Mouse (Mus musculus): ENCODE data around the gene Apon. TPM values are rescaled to one million over a fixed set of nuclear protein-coding genes. Genes with fewer than 3 reads are reported as not detected.

Apon gene
- polyA plus RNA-seq, 1 experiment from 2014 or later = 0.31 TPM

GRCm38 (mm10) chr10:128298702-128299171 lies 44.8 kb downstream of the Apon start, which contains the start of gene Il23a:
TSS of gene Il23a (minus strand) at chr10:128298752.
- peaks cover 24% of the 10 kb centered on the region for H3K4me1 ChIP-seq (replicated peaks)
- DNase-seq (no peak), ATAC-seq (ENCODE audit: low read depth) (no peak)
- no peak within 1 kb of the TSS for H3K9ac ChIP-seq
- no peak within 1 kb of the TSS for H3K27ac ChIP-seq
- no peaks in the 10 kb centered on the region for H3K9me3 ChIP-seq (replicated peaks)
- no peak within 1 kb of the TSS for H3K4me3 ChIP-seq (replicated peaks)
- no peaks in the 10 kb centered on the region; the same call in 1 of the 2 replicates for H3K27me3 ChIP-seq
- no peak within 1 kb of the TSS for H3K4me2 ChIP-seq
- no peaks in the 10 kb centered on the region for H3K36me3 ChIP-seq
- WGBS (ENCODE audit: insufficient replicate concordance) = 68% methylated on average over 11 of the region's 11 CpGs

DNA sequence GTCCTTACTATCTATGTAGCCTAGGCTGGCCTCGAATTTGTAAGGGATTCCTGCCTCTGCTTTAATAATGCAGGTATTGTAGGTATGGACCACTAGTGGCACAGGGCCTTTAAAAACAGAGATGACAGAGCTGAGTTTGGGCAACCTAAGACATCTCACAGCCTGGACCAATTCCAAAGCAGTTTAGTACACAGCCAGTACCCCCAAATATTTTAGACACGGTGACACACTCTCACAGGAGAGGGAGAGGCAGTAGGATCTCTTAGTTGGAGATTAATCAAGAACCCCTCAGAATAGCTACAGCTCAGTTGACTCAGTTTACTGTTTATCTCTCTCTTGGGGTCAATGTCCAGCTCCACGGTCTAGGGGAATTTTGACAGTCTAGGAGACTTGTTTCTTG lies 48.5 kb downstream of the Apon start:
- no peaks in the 10 kb centered on the region; the same call in 1 of the 2 replicates for H3K27me3 ChIP-seq
- DNase-seq (no peak), ATAC-seq (ENCODE audit: low read depth) (no peak)
- peaks cover 3% of the 10 kb centered on the region; the same call in 1 of the 2 replicates for H3K36me3 ChIP-seq
- peak overlapping the region; percentile 81 for H3K4me2 ChIP-seq
- H3K9ac ChIP-seq = peak overlapping the region; percentile 90
- H3K9me3 ChIP-seq (replicated peaks) = no peaks in the 10 kb centered on the region
- H3K4me1 ChIP-seq (replicated peaks) = peaks cover 37% of the 10 kb centered on the region
- peak overlapping the region; percentile 72 for H3K4me3 ChIP-seq (replicated peaks)
- 21% methylated on average over 3 of the region's 3 CpGs for WGBS (ENCODE audit: insufficient replicate concordance)
- H3K27ac ChIP-seq = peak overlapping the region; percentile 92

DNA sequence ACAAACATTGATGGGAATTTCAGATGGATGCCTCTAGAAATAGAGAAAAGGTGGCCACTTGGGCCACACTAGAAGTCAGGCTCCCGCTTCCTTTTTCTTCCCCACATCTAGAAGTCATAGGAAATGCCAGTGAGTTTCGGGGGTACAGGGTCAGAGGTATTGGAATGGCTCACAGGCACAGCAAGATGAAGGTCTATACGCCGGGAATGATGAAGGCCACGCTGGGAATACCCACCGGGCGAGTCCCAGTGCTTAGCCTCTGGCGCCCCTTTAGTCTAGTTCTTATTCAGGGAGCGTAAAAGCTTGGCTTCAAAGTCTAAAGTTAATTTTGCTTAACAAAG lies 48.9 kb downstream of the Apon start:
- no peaks in the 10 kb centered on the region; the same call in 1 of the 2 replicates for H3K27me3 ChIP-seq
- peak overlapping the region; percentile 72 for H3K4me3 ChIP-seq (replicated peaks)
- peak; percentile 24; the same call in 1 of the 2 replicates for ATAC-seq (ENCODE audit: low read depth)
- H3K36me3 ChIP-seq = peaks cover 3% of the 10 kb centered on the region; the same call in 1 of the 2 replicates
- DNase-seq = no peak
- H3K4me2 ChIP-seq = peak overlapping the region; percentile 81
- 2% methylated on average over 9 of the region's 9 CpGs for WGBS (ENCODE audit: insufficient replicate concordance)
- H3K27ac ChIP-seq = peak overlapping the region; percentile 92
- peaks cover 35% of the 10 kb centered on the region for H3K4me1 ChIP-seq (replicated peaks)
- no peaks in the 10 kb centered on the region for H3K9me3 ChIP-seq (replicated peaks)
- peak overlapping the region; percentile 90 for H3K9ac ChIP-seq

GRCm38 (mm10) chr10:128303126-128304021 lies 49.5 kb downstream of the Apon start, which contains the start of gene Pan2:
TSS of gene Pan2 (plus strand) at chr10:128303335.
- Histone ChIP-seq H3K27me3 (no peaks in the 10 kb centered on the region), H3K4me2 (peak within 1 kb of the TSS; percentile 81), H3K4me3 (replicated peaks) (peak within 1 kb of the TSS; percentile 72), H3K36me3 (peaks cover 9% of the 10 kb centered on the region), H3K27ac (peak within 1 kb of the TSS; percentile 92), H3K9me3 (replicated peaks) (no peaks in the 10 kb centered on the region), H3K4me1 (replicated peaks) (peaks cover 32% of the 10 kb centered on the region), H3K9ac (peak within 1 kb of the TSS; percentile 90)
- WGBS (ENCODE audit: insufficient replicate concordance) = under 1% methylated on average over 37 of the region's 37 CpGs
- peak; percentile 99 for DNase-seq
- peak; percentile 98 for ATAC-seq (ENCODE audit: low read depth)

Other genes with a start within 250 kb of the Apon start
- not detected in 2 replicates for gene Hsd17b6, start 246.5 kb upstream of the Apon start, polyA plus RNA-seq (2015; fragmentation: Nextera tagmentation; extraction: Ambion mirVana)
- 87.0 and 99.1 TPM in 2 replicates for gene Prim1, start 238.9 kb upstream of the Apon start, polyA plus RNA-seq (2015; fragmentation: Nextera tagmentation; extraction: Ambion mirVana)
- 599 and 646 TPM in 2 replicates for gene Naca, start 218.5 kb upstream of the Apon start, polyA plus RNA-seq (2015; fragmentation: Nextera tagmentation; extraction: Ambion mirVana)
- gene Ptges3, start 195.1 kb upstream of the Apon start, polyA plus RNA-seq (2015; fragmentation: Nextera tagmentation; extraction: Ambion mirVana) = 380 and 439 TPM in 2 replicates
- gene Atp5b, start 170.8 kb upstream of the Apon start, polyA plus RNA-seq (2015; fragmentation: Nextera tagmentation; extraction: Ambion mirVana) = 2,036 and 2,215 TPM in 2 replicates
- 5.8 and 6.7 TPM in 2 replicates for gene Baz2a, start 162.5 kb upstream of the Apon start, polyA plus RNA-seq (2015; fragmentation: Nextera tagmentation; extraction: Ambion mirVana)
- gene Rbms2, start 73.8 kb upstream of the Apon start, polyA plus RNA-seq (2015; fragmentation: Nextera tagmentation; extraction: Ambion mirVana) = 7.0 and 8.8 TPM in 2 replicates
- gene Gls2, start 59.6 kb upstream of the Apon start, polyA plus RNA-seq (2015; fragmentation: Nextera tagmentation; extraction: Ambion mirVana) = 1.9 and 2.2 TPM in 2 replicates
- 24.1 and 24.7 TPM in 2 replicates for gene Spryd4, start 42.3 kb upstream of the Apon start, polyA plus RNA-seq (2015; fragmentation: Nextera tagmentation; extraction: Ambion mirVana)
- 0.09 TPM in 1 of 2 replicates, not detected in the other for gene Mip, start 28.3 kb upstream of the Apon start, polyA plus RNA-seq (2015; fragmentation: Nextera tagmentation; extraction: Ambion mirVana)
- 34.8 and 37.4 TPM in 2 replicates for gene Timeless, start 22.0 kb upstream of the Apon start, polyA plus RNA-seq (2015; fragmentation: Nextera tagmentation; extraction: Ambion mirVana)
- gene Apof, start 14.6 kb downstream of the Apon start, polyA plus RNA-seq (2015; fragmentation: Nextera tagmentation; extraction: Ambion mirVana) = 46.0 and 46.6 TPM in 2 replicates
- gene Stat2, start 16.5 kb downstream of the Apon start, polyA plus RNA-seq (2015; fragmentation: Nextera tagmentation; extraction: Ambion mirVana) = 5.7 and 6.3 TPM in 2 replicates
- gene Il23a, start 44.7 kb downstream of the Apon start, polyA plus RNA-seq (2015; fragmentation: Nextera tagmentation; extraction: Ambion mirVana) = 0.10 TPM in 1 of 2 replicates, not detected in the other
- 11.8 and 14.4 TPM in 2 replicates for gene Pan2, start 49.2 kb downstream of the Apon start, polyA plus RNA-seq (2015; fragmentation: Nextera tagmentation; extraction: Ambion mirVana)
- 99.7 and 105 TPM in 2 replicates for gene Cnpy2, start 68.4 kb downstream of the Apon start, polyA plus RNA-seq (2015; fragmentation: Nextera tagmentation; extraction: Ambion mirVana)
- gene Cs, start 83.6 kb downstream of the Apon start, polyA plus RNA-seq (2015; fragmentation: Nextera tagmentation; extraction: Ambion mirVana) = 149 and 170 TPM in 2 replicates
- gene Coq10a, start 114.9 kb downstream of the Apon start, polyA plus RNA-seq (2015; fragmentation: Nextera tagmentation; extraction: Ambion mirVana) = 4.6 and 4.8 TPM in 2 replicates
- 5.0 and 5.1 TPM in 2 replicates for gene Ankrd52, start 123.0 kb downstream of the Apon start, polyA plus RNA-seq (2015; fragmentation: Nextera tagmentation; extraction: Ambion mirVana)
- gene Slc39a5, start 147.1 kb downstream of the Apon start, polyA plus RNA-seq (2015; fragmentation: Nextera tagmentation; extraction: Ambion mirVana) = 30.5 and 32.8 TPM in 2 replicates
- 57.3 and 64.4 TPM in 2 replicates for gene Nabp2, start 157.4 kb downstream of the Apon start, polyA plus RNA-seq (2015; fragmentation: Nextera tagmentation; extraction: Ambion mirVana)
- gene Rnf41, start 157.6 kb downstream of the Apon start, polyA plus RNA-seq (2015; fragmentation: Nextera tagmentation; extraction: Ambion mirVana) = 9.0 and 10.7 TPM in 2 replicates
- 18.5 and 30.1 TPM in 2 replicates for gene Smarcc2, start 205.2 kb downstream of the Apon start, polyA plus RNA-seq (2015; fragmentation: Nextera tagmentation; extraction: Ambion mirVana)
- gene Myl6, start 240.0 kb downstream of the Apon start, polyA plus RNA-seq (2015; fragmentation: Nextera tagmentation; extraction: Ambion mirVana) = 498 and 524 TPM in 2 replicates
- gene Myl6b, start 244.6 kb downstream of the Apon start, polyA plus RNA-seq (2015; fragmentation: Nextera tagmentation; extraction: Ambion mirVana) = 1.2 and 1.3 TPM in 2 replicates

All from liver, embryonic 13.5 days (tissue).